Mouse (Mus musculus) erythroblast, embryonic 14.5 days (primary cell): Measurements from ENCODE around the gene BC048403. TPM values are rescaled to one million over a fixed set of nuclear protein-coding genes. Genes with fewer than 3 reads are reported as not detected.

Experiments used
- H3K27me3 ChIP-seq: 2 replicates; pipeline ENCODE4 v1.6.1; 2012; ENCODE audit warnings: inconsistent platforms; ENCODE audit not compliant: control insufficient read depth
- H3K36me3 ChIP-seq: 2 replicates; pipeline ENCODE4 v1.6.1; 2012; ENCODE audit warnings: mild to moderate bottlenecking, inconsistent platforms; ENCODE audit not compliant: control insufficient read depth
- H3K4me1 ChIP-seq: 2 replicates; pipeline ENCODE4 v1.6.1; 2012; ENCODE audit warnings: inconsistent platforms; ENCODE audit not compliant: control insufficient read depth
- H3K4me3 ChIP-seq: replicated peaks from 2 replicates; pipeline ENCODE3; 2012; ENCODE audit warnings: moderate library complexity, mild to moderate bottlenecking, inconsistent platforms
- H3K9me3 ChIP-seq: 2 replicates; pipeline ENCODE4 v1.6.1; 2012; ENCODE audit warnings: low read length, inconsistent platforms, mixed read lengths; ENCODE audit not compliant: control insufficient read depth
- GATA1 ChIP-seq: IDR thresholded peaks from 2 replicates; pipeline ENCODE4 v1.6.1; 2012; ENCODE audit warnings: low read length, inconsistent platforms, mixed read lengths
- TAL1 ChIP-seq: IDR thresholded peaks from 3 replicates; pipeline ENCODE4 v1.6.1; 2012; ENCODE audit warnings: low read length, inconsistent platforms, mixed read lengths
- polyA plus RNA-seq: library from polyadenylated mRNA; stranded (reverse); fragments of >175 nt; gene quantifications from 2 replicates; pipeline ENCODE4 v1.2.3, GENCODE M21; 2012

BC048403 gene
- 0.04 and 0.17 TPM in 2 replicates for polyA plus RNA-seq

- Histone ChIP-seq H3K4me3 (peak within 1 kb of the TSS; percentile 94), H3K27me3 (no peaks in the 10 kb centered on the region), H3K9me3 (0 out of 2 replicates have a peak, but pooled peaks cover under 1% of the 10 kb centered on the region), H3K36me3 (peaks cover 1% of the 10 kb centered on the region), H3K4me1 (peaks cover 23% of the 10 kb centered on the region)
- TF ChIP-seq GATA1 (peak; percentile 67), TAL1 (no peak)
Measured at GRCm38 (mm10) chr10:121739548-121740505, at the start of gene BC048403. BC048403 (plus strand) TSS chr10:121739937.

GRCm38 (mm10) chr10:121692944-121693579 is 46.7 kb upstream of the BC048403 start:
- Histone ChIP-seq H3K9me3 (no peaks in the 10 kb centered on the region), H3K4me3 (peak overlapping the region; percentile 3), H3K27me3 (no peaks in the 10 kb centered on the region), H3K36me3 (no peaks in the 10 kb centered on the region), H3K4me1 (peaks cover 3% of the 10 kb centered on the region)
- no peak for TF ChIP-seq TAL1
- TF ChIP-seq GATA1 = no peak

GRCm38 (mm10) chr10:121694567-121694966 is 45.2 kb upstream of the BC048403 start:
- H3K36me3 ChIP-seq = no peaks in the 10 kb centered on the region
- TF ChIP-seq GATA1 = no peak
- TF ChIP-seq TAL1 = no peak
- no peaks in the 10 kb centered on the region for H3K27me3 ChIP-seq
- no peaks in the 10 kb centered on the region for H3K9me3 ChIP-seq
- H3K4me3 ChIP-seq = no peak overlapping the region
- H3K4me1 ChIP-seq = peaks cover 3% of the 10 kb centered on the region

DNA sequence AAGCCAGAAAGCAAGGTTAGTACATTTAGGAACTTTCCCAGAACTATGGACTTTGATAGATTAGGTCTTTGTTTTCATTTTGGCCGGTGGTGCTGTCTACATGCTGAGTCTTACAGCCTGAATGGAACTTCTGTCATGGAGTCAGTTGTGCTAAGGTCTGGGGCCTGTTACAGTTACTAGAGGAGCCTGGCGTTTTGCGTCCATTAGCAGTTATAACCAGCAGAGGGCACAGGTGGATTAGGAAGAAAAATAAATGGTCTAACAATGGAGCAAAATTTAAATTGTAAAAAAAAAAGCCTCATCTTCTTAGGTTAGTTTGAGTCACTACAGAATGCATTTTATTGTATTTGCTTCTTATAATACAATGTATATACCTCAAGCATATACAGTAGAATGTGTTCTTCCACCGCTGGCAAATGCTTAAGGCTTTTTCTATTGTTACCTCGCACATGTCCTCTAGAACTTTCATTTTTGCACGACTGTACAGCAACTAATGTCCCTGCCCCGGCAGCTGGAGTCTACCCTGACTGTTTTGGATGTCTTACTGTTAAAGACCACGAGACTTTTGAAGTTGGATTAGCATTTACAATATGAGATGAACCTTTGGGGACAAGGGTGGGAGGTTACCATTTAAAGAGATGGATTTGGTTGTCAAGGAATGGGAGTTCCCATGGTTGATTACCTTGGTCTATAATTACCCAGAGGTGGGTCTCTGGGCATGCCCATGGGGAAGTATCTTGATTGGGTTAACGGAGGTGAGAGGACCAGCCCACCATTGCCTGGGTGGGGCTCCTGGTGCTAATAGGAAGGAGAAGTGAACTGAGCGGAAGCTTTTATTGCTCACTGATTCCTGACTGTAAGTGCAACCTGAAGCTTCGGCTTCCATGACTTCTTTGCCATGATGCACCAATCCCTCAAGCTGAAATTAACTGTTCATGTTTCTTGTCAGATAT is 38.2 kb upstream of the BC048403 start:
- TF ChIP-seq TAL1 (no peak), GATA1 (no peak)
- Histone ChIP-seq H3K9me3 (no peaks in the 10 kb centered on the region), H3K4me3 (no peak overlapping the region), H3K27me3 (no peaks in the 10 kb centered on the region), H3K36me3 (no peaks in the 10 kb centered on the region), H3K4me1 (no peaks in the 10 kb centered on the region)

GRCm38 (mm10) chr10:121703619-121704018 is 36.1 kb upstream of the BC048403 start:
- Histone ChIP-seq H3K4me1 (no peaks in the 10 kb centered on the region), H3K27me3 (no peaks in the 10 kb centered on the region), H3K9me3 (no peaks in the 10 kb centered on the region), H3K4me3 (no peak overlapping the region), H3K36me3 (no peaks in the 10 kb centered on the region)
- TF ChIP-seq GATA1 (no peak), TAL1 (no peak)

DNA sequence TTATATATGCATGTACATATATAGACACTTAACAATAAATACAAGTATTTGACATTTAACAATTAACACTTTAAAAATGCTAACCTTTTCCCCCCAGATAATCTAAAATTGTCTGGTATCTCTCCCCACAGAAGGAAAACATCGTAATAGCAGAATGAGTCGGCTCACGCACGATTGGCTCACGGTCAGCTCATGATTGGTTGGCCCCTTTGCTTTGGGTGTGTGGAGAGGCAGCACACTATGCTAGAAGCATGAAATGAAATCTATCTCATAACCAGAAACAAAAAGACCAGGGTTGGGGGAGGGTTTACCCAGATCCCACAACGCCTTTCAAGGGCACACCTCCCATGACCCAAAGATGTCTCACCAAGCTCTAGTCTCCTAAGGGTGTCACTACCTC is 34.9 kb upstream of the BC048403 start:
- H3K9me3 ChIP-seq = no peaks in the 10 kb centered on the region
- no peaks in the 10 kb centered on the region for H3K4me1 ChIP-seq
- H3K4me3 ChIP-seq = no peak overlapping the region
- TF ChIP-seq TAL1 (no peak), GATA1 (no peak)
- no peaks in the 10 kb centered on the region for H3K36me3 ChIP-seq
- H3K27me3 ChIP-seq = no peaks in the 10 kb centered on the region

DNA sequence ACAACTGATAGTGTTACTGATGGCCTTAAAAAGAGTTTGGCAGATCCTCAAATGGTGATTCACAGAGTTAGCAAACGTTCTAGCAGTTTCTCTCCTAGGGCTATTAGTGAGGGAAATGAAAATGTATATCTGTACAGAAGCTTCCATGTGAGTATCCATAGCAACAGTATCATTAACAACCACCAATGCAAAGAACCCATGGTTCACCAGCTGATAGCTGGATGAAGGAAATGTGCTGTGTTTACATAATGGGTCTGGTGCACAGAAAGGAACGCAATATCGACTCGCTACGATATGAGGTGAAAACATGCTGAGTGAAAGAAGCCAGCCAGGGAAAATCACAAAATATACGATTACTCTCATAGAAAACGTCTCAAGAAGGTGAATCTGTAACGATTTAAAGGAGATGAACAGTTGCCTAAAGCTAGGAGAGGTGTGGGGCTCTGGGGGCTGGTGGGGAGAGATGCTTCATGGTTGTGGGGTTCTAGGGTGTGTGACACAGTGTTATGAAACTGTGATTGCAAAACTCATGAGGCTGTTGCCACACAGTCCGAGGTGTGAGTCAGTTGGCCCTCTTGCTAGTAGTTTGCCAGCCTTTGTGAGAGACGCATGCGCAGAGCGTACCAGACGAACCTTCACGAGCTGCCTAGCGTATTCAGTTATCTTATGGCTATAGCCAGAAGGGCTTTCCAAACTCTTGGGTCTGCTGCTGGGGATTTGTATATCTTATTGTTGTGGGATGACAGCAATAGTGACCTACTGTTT is 34.2 kb upstream of the BC048403 start:
- H3K4me1 ChIP-seq = no peaks in the 10 kb centered on the region
- no peaks in the 10 kb centered on the region for H3K36me3 ChIP-seq
- no peak overlapping the region for H3K4me3 ChIP-seq
- no peak for TF ChIP-seq GATA1
- TF ChIP-seq TAL1 = no peak
- H3K27me3 ChIP-seq = no peaks in the 10 kb centered on the region
- H3K9me3 ChIP-seq = no peaks in the 10 kb centered on the region

DNA sequence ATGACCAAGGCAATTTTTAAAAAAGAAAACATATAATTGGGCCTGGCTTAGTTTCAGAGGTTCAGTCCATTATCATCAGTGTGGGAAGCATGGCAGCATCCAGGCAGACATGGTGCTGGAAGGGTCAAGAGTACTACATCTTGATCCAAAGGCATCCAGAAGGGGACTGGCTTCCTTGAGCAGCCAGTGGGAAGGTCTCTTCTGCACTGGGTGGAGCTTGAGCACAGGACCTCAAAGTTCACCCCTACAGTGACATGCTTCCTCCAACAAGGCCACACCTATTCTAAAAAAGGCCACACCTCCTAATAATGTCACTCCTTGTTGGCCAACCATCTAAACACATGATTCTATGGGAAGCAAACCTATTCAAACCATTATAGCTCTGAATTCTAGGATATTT is 22.9 kb upstream of the BC048403 start:
- H3K4me3 ChIP-seq = no peak overlapping the region
- H3K4me1 ChIP-seq = no peaks in the 10 kb centered on the region
- H3K9me3 ChIP-seq = peaks cover 25% of the 10 kb centered on the region
- no peak for TF ChIP-seq GATA1
- no peak for TF ChIP-seq TAL1
- H3K36me3 ChIP-seq = no peaks in the 10 kb centered on the region
- H3K27me3 ChIP-seq = no peaks in the 10 kb centered on the region
